Mouse (Mus musculus) MEL (cell line): ENCODE measurements at regions not wholly inside any gene's neighbourhood (a gene's known extent, or its start where the extent isn't known, plus 50 kb on each side); places are given as distances from the start of the nearest gene placed in this dataset.

ENCODE experiments used
- DNase-seq: peaks from one replicate; pipeline ENCODE4 v3.0.0; 2011; ENCODE audit warnings: low read depth, low spot score
- H3K27ac ChIP-seq: 2 replicates; pipeline ENCODE4 v1.5.1; 2012; ENCODE audit warnings: low read depth, mild to moderate bottlenecking, control low read depth, low read length, moderate library complexity; ENCODE audit not compliant: control insufficient read depth
- H3K27me3 ChIP-seq, 2 experiments: fragments of 150-350 bp in 1 of 2; sonication (generic) in 1 of 2; 2 replicates each; pipeline ENCODE4 v1.6.1; 2012; ENCODE audit warnings: low read length in 2 of 2, mild to moderate bottlenecking in 2 of 2, improper control_type of control experiment in 1 of 2, moderate library complexity in 1 of 2; ENCODE audit not compliant: insufficient read depth in 2 of 2, control insufficient read depth in 1 of 2
- H3K36me3 ChIP-seq, 2 experiments: 2 replicates each; pipeline ENCODE4 v1.6.1; 2012 to 2014; ENCODE audit warnings: low read length in 2 of 2, improper control_type of control experiment in 1 of 2, inconsistent platforms in 1 of 2, mild to moderate bottlenecking in 1 of 2; ENCODE audit not compliant: insufficient read depth in 2 of 2, control insufficient read depth in 1 of 2
- H3K4me1 ChIP-seq, 2 experiments: fragments of 150-350 bp in 1 of 2; sonication (generic) in 1 of 2; 2 replicates each; pipeline ENCODE4 v1.6.1; 2012; ENCODE audit warnings: low read length in 2 of 2, improper control_type of control experiment in 1 of 2, mild to moderate bottlenecking in 1 of 2; ENCODE audit not compliant: insufficient read depth in 2 of 2, control insufficient read depth in 1 of 2
- H3K4me3 ChIP-seq, 2 experiments: fragments of 150-350 bp in 1 of 2; sonication (generic) in 1 of 2; 2 replicates each; pipeline ENCODE4 v1.5.1; 2012; ENCODE audit warnings: low read depth in 2 of 2, low read length in 2 of 2, mild to moderate bottlenecking in 2 of 2, moderate library complexity in 2 of 2, control low read depth in 1 of 2, improper control_type of control experiment in 1 of 2; ENCODE audit not compliant: control insufficient read depth in 1 of 2, insufficient read depth in 1 of 2
- H3K79me2 ChIP-seq: 2 replicates; pipeline ENCODE4 v1.6.1; 2012; ENCODE audit warnings: mild to moderate bottlenecking, low read length, moderate library complexity; ENCODE audit not compliant: control insufficient read depth, poor library complexity, insufficient read depth
- H3K9ac ChIP-seq: 2 replicates; pipeline ENCODE4 v1.6.1; 2012; ENCODE audit warnings: low read depth, mild to moderate bottlenecking, control low read depth, low read length, moderate library complexity; ENCODE audit not compliant: control insufficient read depth, poor library complexity, severe bottlenecking
- H3K9me3 ChIP-seq: fragments of 150-350 bp; sonication (generic); replicated peaks from 2 replicates; pipeline ENCODE4 v1.6.1; 2012; ENCODE audit warnings: mild to moderate bottlenecking, low read length, improper control_type of control experiment, moderate library complexity; ENCODE audit not compliant: insufficient read depth
- BHLHE40 ChIP-seq: IDR thresholded peaks from 2 replicates; pipeline ENCODE4 v1.6.1; 2012; ENCODE audit warnings: low read depth, mild to moderate bottlenecking, inconsistent platforms, low read length, improper control_type of control experiment, borderline replicate concordance
- CHD1 ChIP-seq: IDR thresholded peaks from 2 replicates; pipeline ENCODE4 v1.6.1; 2012; ENCODE audit warnings: low read depth, mild to moderate bottlenecking, inconsistent platforms, low read length, improper control_type of control experiment
- CHD2 ChIP-seq: IDR thresholded peaks from 2 replicates; pipeline ENCODE4 v1.6.1; 2011; ENCODE audit warnings: low read length, improper control_type of control experiment
- CTCF ChIP-seq, 3 experiments: IDR thresholded peaks in 2 of 3; conservative IDR thresholded peaks in 1 of 3; 2 replicates each; pipeline ENCODE4 v1.5.1; 2011 to 2012; ENCODE audit warnings: low read length in 3 of 3, low read depth in 2 of 3, mild to moderate bottlenecking in 2 of 3, improper control_type of control experiment in 1 of 3, inconsistent platforms in 1 of 3, mixed read lengths in 1 of 3, moderate library complexity in 1 of 3; ENCODE audit not compliant: control insufficient read depth in 1 of 3, insufficient read depth in 1 of 3, poor library complexity in 1 of 3, severe bottlenecking in 1 of 3
- ELF1 ChIP-seq: IDR thresholded peaks from 2 replicates; pipeline ENCODE4 v1.6.1; 2014; ENCODE audit warnings: low read depth, mild to moderate bottlenecking, inconsistent platforms, low read length, improper control_type of control experiment, moderate library complexity
- GABPA ChIP-seq: IDR thresholded peaks from 2 replicates; pipeline ENCODE4 v1.6.1; 2012; ENCODE audit warnings: low read depth, mild to moderate bottlenecking, inconsistent platforms, low read length, improper control_type of control experiment, moderate library complexity
- GATA1 ChIP-seq: IDR thresholded peaks from 2 replicates; pipeline ENCODE4 v1.6.1; 2011; ENCODE audit warnings: low read depth, low read length, improper control_type of control experiment
- MAZ ChIP-seq: IDR thresholded peaks from 2 replicates; pipeline ENCODE4 v1.6.1; 2012; ENCODE audit warnings: low read depth, mild to moderate bottlenecking, inconsistent platforms, low read length, improper control_type of control experiment
- MXI1 ChIP-seq: IDR thresholded peaks from 2 replicates; pipeline ENCODE4 v1.6.1; 2011; ENCODE audit warnings: mild to moderate bottlenecking, low read depth, low read length, improper control_type of control experiment
- MYB ChIP-seq: IDR thresholded peaks from 2 replicates; pipeline ENCODE4 v1.6.1; 2011; ENCODE audit warnings: mild to moderate bottlenecking, low read depth, low read length, improper control_type of control experiment
- MYC ChIP-seq: IDR thresholded peaks from 2 replicates; pipeline ENCODE4 v1.6.1; 2011; ENCODE audit warnings: low read depth, mild to moderate bottlenecking, low read length, improper control_type of control experiment, moderate library complexity
- NRF1 ChIP-seq: IDR thresholded peaks from 2 replicates; pipeline ENCODE4 v1.6.1; 2014; ENCODE audit warnings: low read depth, mild to moderate bottlenecking, inconsistent platforms, low read length, improper control_type of control experiment, moderate library complexity; ENCODE audit not compliant: poor library complexity, insufficient read depth, severe bottlenecking
- POLR2AphosphoS2 ChIP-seq: IDR thresholded peaks from 2 replicates; pipeline ENCODE4 v1.6.1; 2011; ENCODE audit warnings: low read length, improper control_type of control experiment
- RCOR1 ChIP-seq: IDR thresholded peaks from 2 replicates; pipeline ENCODE4 v1.6.1; 2012; ENCODE audit warnings: low read depth, mild to moderate bottlenecking, inconsistent platforms, low read length, improper control_type of control experiment
- SIN3A ChIP-seq: IDR thresholded peaks from 2 replicates; pipeline ENCODE4 v1.6.1; 2012; ENCODE audit warnings: low read length, improper control_type of control experiment, inconsistent platforms
- TAL1 ChIP-seq: IDR thresholded peaks from 2 replicates; pipeline ENCODE4 v1.6.1; 2012; ENCODE audit warnings: mild to moderate bottlenecking, inconsistent platforms, low read length, moderate library complexity, mixed read lengths
- UBTF ChIP-seq: IDR thresholded peaks from 2 replicates; pipeline ENCODE4 v1.6.1; 2012; ENCODE audit warnings: low read depth, mild to moderate bottlenecking, inconsistent platforms, low read length, improper control_type of control experiment, moderate library complexity, borderline replicate concordance; ENCODE audit not compliant: insufficient read depth
- USF1 ChIP-seq: IDR thresholded peaks from 2 replicates; pipeline ENCODE4 v1.6.1; 2014; ENCODE audit warnings: low read depth, mild to moderate bottlenecking, inconsistent platforms, low read length, improper control_type of control experiment, moderate library complexity
- ZC3H11A ChIP-seq: IDR thresholded peaks from 2 replicates; pipeline ENCODE4 v1.6.1; 2012; ENCODE audit warnings: low read depth, mild to moderate bottlenecking, inconsistent platforms, low read length, improper control_type of control experiment
- ZNF384 ChIP-seq: IDR thresholded peaks from 2 replicates; pipeline ENCODE4 v1.6.1; 2012; ENCODE audit warnings: low read depth, mild to moderate bottlenecking, inconsistent platforms, low read length, improper control_type of control experiment

- Histone ChIP-seq H3K79me2 (no peaks in the 10 kb centered on the region), H3K4me3 (no peak overlapping the region), H3K4me1 (no peaks in the 10 kb centered on the region), H3K36me3 (no peaks in the 10 kb centered on the region), H3K9ac (no peak overlapping the region), H3K27me3 (no peaks in the 10 kb centered on the region; a peak in 1 of 4 replicates), H3K27ac (no peak overlapping the region), H3K9me3 (no peaks in the 10 kb centered on the region)
- TF ChIP-seq CTCF (IDR thresholded peaks at IDR 0.05 in 2 of 3, conservative IDR thresholded peaks at IDR 0.05 in 1 of 3; ENCODE audit: control insufficient read depth in 1 of 3, insufficient read depth in 1 of 3, low read depth in 2 of 3, low read length in 3 of 3, poor library complexity in 1 of 3, severe bottlenecking in 1 of 3), result no peak
- TF ChIP-seq RCOR1, result no peak
- no peak for TF ChIP-seq ZNF384
- TF ChIP-seq GABPA, result no peak
- no peak for TF ChIP-seq NRF1
- no peak for TF ChIP-seq MXI1
- TF ChIP-seq POLR2AphosphoS2, result no peak
- TF ChIP-seq MYC, result no peak
- no peak for TF ChIP-seq SIN3A
- no peak for TF ChIP-seq BHLHE40
- DNase-seq, result no peak
Measured at GRCm38 (mm10) chr2:34078248-34078874, 190.6 kb upstream of the Mvb12b start.

GRCm38 (mm10) chr2:34076346-34076745 is 188.6 kb upstream of the Mvb12b start:
- no peaks in the 10 kb centered on the region for H3K9me3 ChIP-seq
- DNase-seq, result no peak
- H3K79me2 ChIP-seq, result no peaks in the 10 kb centered on the region
- H3K27me3 ChIP-seq, result no peaks in the 10 kb centered on the region; a peak in 1 of 4 replicates
- no peaks in the 10 kb centered on the region for H3K4me1 ChIP-seq
- H3K27ac ChIP-seq, result no peak overlapping the region
- no peak overlapping the region for H3K4me3 ChIP-seq
- no peaks in the 10 kb centered on the region for H3K36me3 ChIP-seq
- no peak overlapping the region for H3K9ac ChIP-seq
- no peak for TF ChIP-seq CHD1
- TF ChIP-seq GATA1, result no peak
- TF ChIP-seq MYB, result no peak
- no peak for TF ChIP-seq UBTF
- TF ChIP-seq USF1, result no peak
- TF ChIP-seq POLR2AphosphoS2, result no peak
- TF ChIP-seq CTCF (IDR thresholded peaks at IDR 0.05 in 2 of 3, conservative IDR thresholded peaks at IDR 0.05 in 1 of 3; ENCODE audit: control insufficient read depth in 1 of 3, insufficient read depth in 1 of 3, low read depth in 2 of 3, low read length in 3 of 3, poor library complexity in 1 of 3, severe bottlenecking in 1 of 3), result no peak
- no peak for TF ChIP-seq CHD2
- TF ChIP-seq TAL1, result no peak
- TF ChIP-seq ELF1, result no peak
- no peak for TF ChIP-seq GABPA
- TF ChIP-seq MAZ, result no peak
- TF ChIP-seq ZC3H11A, result no peak
